Mouse (Mus musculus): ENCODE data around the gene Abcc4. TPM values are rescaled to one million over a fixed set of nuclear protein-coding genes. Genes with fewer than 3 reads are reported as not detected.
A peak's percentile ranks its signal among the peaks of the same experiment; 100 is the strongest.
"Not testable (repeated sequence)": the region's sequence is repeated elsewhere in the genome, so short reads cannot be mapped to it uniquely, and the experiment has no call there.

Gene Abcc4
- total RNA-seq, 1 experiment from 2014 or later: 13.3 TPM

DNA sequence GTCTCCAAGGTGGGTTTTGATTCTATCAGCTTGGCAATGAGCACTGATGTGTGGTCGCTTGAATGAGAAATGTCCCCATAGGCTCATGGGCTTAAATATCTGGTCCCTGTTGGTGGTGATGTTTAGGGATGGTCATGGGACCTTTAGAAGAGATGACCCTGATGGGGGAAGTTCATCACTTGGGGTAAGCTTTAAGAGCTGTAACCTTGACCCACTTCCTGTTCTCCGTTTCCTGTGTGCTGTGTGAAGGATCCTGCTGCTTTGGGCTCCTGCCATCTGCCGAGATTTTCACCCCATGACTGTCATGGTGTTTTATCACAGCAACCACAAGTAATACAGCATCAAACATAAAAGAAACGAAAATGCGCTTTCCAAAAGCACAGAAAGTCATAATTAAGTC is 128.1 kb downstream of the Abcc4 start:
- ATAC-seq (replicated peaks in 1 of 2; ENCODE audit: insufficient read depth in 1 of 2, low FRiP score in 2 of 2, low TSS enrichment in 1 of 2, low read depth in 1 of 2, poor library complexity in 2 of 2, severe bottlenecking in 2 of 2): peak; percentile 23 to 43; a peak in 1 of 4 replicates

DNA sequence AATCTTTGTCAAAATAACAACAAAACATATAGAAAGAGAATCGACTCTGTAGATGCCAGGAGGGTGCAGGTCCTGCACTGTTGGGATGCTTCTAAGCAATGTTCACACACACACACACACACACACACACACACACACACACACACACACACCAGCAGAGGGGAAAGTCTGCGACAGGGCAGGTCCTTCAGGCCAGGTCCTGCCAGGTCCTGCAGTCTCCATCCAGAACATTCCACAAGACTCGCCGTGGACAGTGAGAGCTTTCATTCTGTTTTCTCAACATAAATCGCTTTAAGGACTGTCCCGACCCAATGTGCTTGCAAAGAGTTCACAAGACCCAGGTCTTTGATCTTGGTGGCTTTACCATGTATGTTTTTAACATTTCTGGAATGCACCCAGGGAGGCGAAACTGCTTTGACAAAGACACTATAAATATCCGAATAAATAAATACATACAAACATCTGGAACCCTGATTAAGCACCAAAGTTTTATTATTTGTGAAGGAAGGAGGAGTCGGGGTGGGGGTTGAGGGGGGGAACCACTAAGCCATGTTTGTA is 133.3 kb downstream of the Abcc4 start:
- ATAC-seq (replicated peaks in 1 of 2; ENCODE audit: insufficient read depth in 1 of 2, low FRiP score in 2 of 2, low TSS enrichment in 1 of 2, low read depth in 1 of 2, poor library complexity in 2 of 2, severe bottlenecking in 2 of 2): no peak

DNA sequence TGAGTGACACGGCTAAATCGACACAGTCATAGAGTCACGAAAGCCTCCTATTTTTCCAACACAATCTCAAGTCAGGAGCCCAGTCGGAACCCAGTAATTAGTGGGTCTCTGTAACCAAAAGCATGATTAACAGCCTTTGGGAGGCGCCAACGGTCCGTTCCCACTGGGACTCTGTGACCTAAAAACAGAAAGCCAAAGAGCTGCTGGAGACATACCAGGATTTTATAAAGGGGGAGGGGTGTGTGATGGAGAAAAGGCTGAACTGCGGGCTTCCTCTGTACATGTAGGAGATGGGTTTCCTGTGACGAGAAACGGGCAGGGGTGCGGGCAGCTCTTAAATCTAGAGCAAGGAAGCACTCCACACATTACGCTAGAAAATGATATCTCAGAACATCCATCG is 136.4 kb downstream of the Abcc4 start:
- no peak for ATAC-seq (replicated peaks in 1 of 2; ENCODE audit: insufficient read depth in 1 of 2, low FRiP score in 2 of 2, low TSS enrichment in 1 of 2, low read depth in 1 of 2, poor library complexity in 2 of 2, severe bottlenecking in 2 of 2)

DNA sequence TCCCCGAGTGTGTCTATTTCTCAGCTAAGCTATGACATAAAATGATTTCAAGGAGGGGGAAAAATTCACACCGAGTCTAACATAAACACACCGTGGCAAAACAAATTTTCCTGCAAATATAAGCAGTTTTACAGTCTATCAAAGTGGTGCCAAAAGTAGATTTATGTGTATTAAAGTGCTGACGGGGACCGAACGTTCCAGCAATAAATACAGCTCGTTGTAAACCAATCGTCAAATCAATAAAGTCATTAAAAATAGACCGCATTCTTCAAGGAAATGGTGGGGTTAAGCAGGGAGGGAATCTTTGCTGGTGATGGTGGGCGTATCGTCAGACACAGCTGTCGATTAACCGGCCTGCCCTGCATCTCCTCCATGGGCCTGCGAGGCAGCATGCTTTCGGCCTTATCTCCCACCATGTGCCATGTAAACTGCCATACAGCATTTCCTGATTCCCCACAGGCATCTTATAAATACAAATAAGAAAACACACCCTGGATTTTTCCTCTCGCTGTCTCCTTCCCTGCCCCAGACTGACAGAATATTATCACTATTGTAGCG is 137.8 kb downstream of the Abcc4 start:
- no peak for ATAC-seq (replicated peaks in 1 of 2; ENCODE audit: insufficient read depth in 1 of 2, low FRiP score in 2 of 2, low TSS enrichment in 1 of 2, low read depth in 1 of 2, poor library complexity in 2 of 2, severe bottlenecking in 2 of 2)

DNA sequence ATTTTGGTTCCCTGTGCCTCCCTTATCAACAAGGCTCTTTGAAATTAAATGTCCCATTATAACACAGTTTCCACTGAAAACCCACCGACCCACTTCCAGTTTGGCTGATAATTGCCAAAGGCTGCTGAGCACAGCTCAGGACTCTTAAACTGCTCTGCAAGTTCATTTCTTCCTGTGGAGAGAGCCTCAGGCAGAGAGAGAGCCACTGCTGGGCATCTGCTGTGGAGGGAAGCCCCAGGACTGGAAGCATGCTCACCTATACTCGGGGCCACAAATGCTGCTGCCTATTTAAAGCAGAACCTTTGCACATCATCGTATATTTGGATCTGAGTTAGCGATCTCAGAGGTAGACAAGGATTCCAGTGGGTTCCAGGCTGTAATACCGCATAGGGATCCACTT is 139.2 kb downstream of the Abcc4 start:
- ATAC-seq (replicated peaks in 1 of 2; ENCODE audit: insufficient read depth in 1 of 2, low FRiP score in 2 of 2, low TSS enrichment in 1 of 2, low read depth in 1 of 2, poor library complexity in 2 of 2, severe bottlenecking in 2 of 2): no peak

DNA sequence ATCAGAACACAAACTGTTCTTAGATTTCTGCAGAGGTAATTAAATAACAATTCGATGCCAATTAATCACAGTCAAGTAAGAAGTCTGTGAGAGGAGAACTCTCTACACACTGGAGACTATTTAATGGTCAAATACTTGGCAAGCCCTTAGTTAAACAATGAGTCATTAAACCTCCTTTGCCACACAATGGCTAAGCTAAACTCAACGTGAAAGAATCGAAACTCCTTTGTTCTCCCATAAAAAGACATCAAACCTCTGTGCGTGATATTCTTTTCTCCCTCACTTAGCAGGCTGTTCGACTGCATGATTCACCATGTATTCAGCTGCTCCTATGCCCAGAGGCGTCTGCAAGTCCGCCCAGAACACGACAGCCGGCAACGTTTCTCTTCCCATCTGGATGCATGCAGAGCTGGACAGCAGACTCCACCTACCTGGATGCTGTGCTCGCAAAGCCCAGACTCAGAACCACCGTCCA is 139.8 kb downstream of the Abcc4 start:
- ATAC-seq (replicated peaks in 1 of 2; ENCODE audit: insufficient read depth in 1 of 2, low FRiP score in 2 of 2, low TSS enrichment in 1 of 2, low read depth in 1 of 2, poor library complexity in 2 of 2, severe bottlenecking in 2 of 2): no peak

DNA sequence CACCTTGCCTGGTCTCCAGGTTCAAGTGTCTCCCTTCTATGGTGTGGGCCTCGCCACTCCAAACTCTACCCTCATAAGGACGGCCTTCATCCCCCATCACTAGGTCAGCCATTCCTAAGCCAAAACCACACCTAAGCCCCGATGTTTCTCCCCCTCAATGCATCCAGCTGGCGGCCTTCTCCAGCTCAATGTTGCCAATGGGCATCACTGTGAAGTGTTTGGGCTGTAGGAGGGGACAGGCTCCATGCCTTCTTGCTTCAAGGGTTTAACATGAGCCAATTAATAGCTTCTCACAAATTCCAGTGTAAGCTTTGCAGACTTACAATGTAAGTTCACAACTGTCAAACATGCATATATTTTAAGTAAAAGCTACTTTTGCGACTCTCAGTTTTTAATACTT is 140.3 kb downstream of the Abcc4 start:
- ATAC-seq (replicated peaks in 1 of 2; ENCODE audit: insufficient read depth in 1 of 2, low FRiP score in 2 of 2, low TSS enrichment in 1 of 2, low read depth in 1 of 2, poor library complexity in 2 of 2, severe bottlenecking in 2 of 2): no peak

DNA sequence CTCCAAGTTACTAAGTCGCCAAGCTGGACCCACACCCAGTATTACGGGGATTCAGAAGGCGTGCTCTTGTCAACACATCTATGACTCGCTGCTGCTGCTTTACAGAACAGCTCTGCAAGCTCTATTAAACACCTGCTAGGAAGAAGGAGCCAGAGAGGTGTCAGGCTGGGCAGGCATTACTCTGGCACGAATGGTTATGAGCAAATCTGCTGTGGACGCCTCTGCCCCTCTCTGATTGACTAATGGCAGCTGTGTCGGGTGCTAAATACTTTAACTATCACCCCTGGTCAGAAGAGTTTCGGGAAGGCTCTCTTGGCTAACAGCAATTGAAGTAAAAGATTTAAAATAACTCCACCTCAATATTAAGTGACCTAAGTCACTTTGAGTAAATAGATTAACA is 142.4 kb downstream of the Abcc4 start:
- no peak for ATAC-seq (replicated peaks in 1 of 2; ENCODE audit: insufficient read depth in 1 of 2, low FRiP score in 2 of 2, low TSS enrichment in 1 of 2, low read depth in 1 of 2, poor library complexity in 2 of 2, severe bottlenecking in 2 of 2)

DNA sequence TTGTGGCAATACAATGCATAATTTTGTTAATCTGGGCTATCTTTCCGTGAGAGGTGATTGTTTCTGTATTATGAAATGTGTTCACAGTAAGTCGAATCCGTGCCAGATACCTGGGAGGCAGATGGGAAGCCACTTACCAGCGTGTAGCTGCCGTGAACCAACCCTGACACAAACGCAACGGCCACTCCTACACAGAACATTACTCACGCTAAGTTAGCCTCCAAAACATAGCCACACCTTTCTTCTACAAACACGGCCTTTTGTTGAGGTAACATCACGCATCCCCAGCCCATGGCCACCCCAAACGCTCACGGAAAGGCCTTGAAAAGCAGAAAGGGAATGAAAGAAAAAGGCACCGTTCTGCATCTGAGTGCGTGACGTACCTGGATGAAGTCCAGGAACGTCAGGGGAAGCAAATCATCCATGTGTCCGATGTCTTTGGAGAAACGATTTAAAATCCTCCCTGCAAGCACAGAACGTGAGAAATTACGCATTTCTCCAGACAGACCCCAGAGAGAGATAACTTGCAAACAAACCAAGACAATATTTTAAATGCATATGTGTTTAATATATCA is 153.0 kb downstream of the Abcc4 start:
- no peak for ATAC-seq (replicated peaks in 1 of 2; ENCODE audit: insufficient read depth in 1 of 2, low FRiP score in 2 of 2, low TSS enrichment in 1 of 2, low read depth in 1 of 2, poor library complexity in 2 of 2, severe bottlenecking in 2 of 2)

DNA sequence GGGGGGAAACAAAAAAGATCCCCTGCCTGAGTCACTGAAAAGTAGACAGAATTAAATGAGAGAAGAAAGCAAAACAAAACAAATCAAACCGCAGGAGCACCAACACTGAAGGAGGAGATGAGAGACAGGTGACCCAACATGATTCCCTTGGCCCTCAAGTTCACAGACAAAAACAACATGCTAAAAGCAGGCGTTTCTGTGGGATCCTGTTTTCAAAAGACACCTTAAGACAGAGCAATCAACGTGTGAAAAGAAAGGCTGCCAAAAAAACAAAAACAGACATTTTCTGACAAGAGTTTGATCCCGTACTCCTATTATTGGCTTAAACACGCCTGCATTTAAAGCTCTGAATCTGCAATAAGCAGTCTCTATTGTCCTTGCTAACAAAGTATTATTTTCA is 153.6 kb downstream of the Abcc4 start:
- ATAC-seq (replicated peaks in 1 of 2; ENCODE audit: insufficient read depth in 1 of 2, low FRiP score in 2 of 2, low TSS enrichment in 1 of 2, low read depth in 1 of 2, poor library complexity in 2 of 2, severe bottlenecking in 2 of 2): no peak

DNA sequence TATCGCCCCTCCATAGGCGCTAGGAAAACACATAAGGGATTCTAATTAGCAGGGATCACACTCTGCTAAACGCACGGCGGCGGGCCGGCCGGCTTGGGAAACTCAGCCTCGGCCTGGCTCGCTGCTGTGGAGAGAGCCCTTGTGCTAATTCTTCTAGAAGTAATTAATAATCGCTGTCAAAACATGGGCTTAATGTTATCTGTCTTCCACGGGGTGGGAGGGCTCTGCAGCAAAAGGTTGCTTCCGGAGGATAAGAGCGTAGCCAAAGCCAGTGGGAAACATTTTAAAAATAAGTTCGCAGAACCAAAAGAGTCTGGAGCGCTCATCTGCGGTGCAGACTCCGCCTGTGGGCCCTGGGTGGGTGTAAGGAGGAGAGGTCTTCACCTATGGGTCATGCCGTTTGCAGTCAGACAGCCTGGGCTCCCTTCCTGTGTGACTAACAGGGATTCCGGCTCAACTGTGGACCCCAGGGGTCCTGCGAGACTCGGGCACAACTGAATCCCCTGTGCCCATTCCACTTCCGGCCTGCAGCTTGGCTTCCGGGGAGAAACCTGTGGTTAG is 154.2 kb downstream of the Abcc4 start:
- peak; percentile 71 to 77; a peak in 3 of 4 replicates for ATAC-seq (replicated peaks in 1 of 2; ENCODE audit: insufficient read depth in 1 of 2, low FRiP score in 2 of 2, low TSS enrichment in 1 of 2, low read depth in 1 of 2, poor library complexity in 2 of 2, severe bottlenecking in 2 of 2)

DNA sequence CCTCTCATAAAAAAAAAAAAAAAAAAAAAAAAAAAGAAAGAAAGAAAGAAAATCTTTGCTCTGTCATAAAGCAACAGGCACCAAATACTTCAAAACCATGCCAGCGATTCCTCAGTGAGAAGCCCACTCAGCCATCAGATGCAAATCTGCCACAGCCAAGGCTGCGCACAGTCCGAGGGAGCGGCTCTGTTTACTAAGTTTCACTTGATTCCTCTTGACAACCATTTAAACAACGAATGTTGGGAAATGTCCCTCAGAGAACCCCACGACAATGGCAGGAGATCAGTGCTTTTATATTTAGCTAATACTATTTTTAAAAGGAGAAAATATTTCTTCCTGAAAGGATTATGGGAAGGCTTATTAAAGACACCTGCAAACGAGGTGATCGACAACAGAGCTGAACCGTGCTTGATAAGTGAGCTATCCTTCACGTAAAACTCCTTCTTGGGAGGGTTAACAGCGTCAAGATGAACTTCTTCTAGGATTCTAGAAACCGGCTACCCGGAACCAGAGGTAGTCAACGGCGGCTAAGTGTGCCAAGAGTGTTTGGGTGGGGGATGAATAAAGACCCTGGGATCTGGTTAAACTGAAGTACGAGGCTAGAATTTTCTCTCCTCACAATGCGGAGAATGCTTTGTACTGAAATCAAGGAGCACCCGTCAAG is 154.8 kb downstream of the Abcc4 start:
- 0 out of 4 replicates have a peak, but pooled peaks of 1 of the 2 experiments have one; percentile 6 for ATAC-seq (replicated peaks in 1 of 2; ENCODE audit: insufficient read depth in 1 of 2, low FRiP score in 2 of 2, low TSS enrichment in 1 of 2, low read depth in 1 of 2, poor library complexity in 2 of 2, severe bottlenecking in 2 of 2)

DNA sequence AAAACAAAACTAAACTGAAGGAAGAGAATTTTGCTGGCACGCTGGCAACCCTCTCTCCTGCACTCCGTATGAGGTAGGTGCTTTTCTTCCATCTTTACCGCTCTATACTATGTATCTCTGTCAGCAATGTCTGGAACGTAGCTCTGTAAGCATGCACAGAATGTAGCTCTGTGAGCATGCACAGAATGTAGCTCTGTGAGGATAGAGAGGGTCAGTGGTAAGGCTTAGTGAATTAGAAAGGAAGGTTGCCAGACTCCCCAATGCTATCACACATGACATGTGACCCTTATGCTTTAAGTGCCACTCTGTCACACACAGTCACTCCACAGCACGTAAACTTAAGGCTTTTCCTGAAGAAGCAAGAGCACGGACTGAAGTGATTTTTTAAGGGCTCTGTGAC is 161.5 kb downstream of the Abcc4 start:
- ATAC-seq (replicated peaks in 1 of 2; ENCODE audit: insufficient read depth in 1 of 2, low FRiP score in 2 of 2, low TSS enrichment in 1 of 2, low read depth in 1 of 2, poor library complexity in 2 of 2, severe bottlenecking in 2 of 2): no peak

DNA sequence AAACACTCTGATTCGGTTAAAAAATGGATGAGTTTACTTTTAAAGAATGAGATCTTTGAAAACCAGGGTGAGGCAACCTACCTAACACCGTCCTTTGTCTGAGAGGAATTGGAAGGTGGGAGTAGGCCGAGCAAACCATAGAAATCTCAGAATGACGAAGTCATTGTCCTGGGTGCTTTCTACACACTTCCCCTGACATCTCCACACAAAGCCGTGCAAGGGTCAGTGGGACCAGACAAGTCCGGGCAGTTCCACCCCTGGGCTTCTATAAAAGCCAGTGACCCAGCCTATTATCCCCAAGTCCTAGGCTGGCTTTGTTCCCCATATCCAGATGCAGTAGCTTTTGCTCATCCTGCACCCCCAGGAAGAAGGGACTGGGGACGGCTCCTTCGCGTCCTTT is 163.1 kb downstream of the Abcc4 start:
- no peak for ATAC-seq (replicated peaks in 1 of 2; ENCODE audit: insufficient read depth in 1 of 2, low FRiP score in 2 of 2, low TSS enrichment in 1 of 2, low read depth in 1 of 2, poor library complexity in 2 of 2, severe bottlenecking in 2 of 2)

DNA sequence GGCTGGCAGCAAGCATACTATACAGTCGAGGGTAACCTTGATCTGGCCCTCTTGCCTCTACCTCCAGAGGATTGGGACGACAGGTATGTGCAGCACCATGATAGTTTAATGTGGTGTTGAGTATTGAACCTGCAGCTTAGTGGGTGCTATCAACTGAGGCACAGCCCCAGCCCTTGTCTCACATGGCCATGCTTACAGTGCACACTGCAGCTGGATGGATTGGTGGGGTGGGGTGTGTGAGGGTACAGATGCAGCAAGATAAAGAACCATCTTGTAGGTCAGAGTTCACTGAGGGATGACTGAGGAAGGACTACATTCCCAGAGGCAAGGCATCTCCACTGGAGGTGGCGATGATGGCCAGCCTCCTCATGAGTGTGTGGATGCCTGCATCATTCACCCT is 174.5 kb downstream of the Abcc4 start:
- peak in 1 of 2 experiments; percentile 4; a peak in 1 of 4 replicates for ATAC-seq (replicated peaks in 1 of 2; ENCODE audit: insufficient read depth in 1 of 2, low FRiP score in 2 of 2, low TSS enrichment in 1 of 2, low read depth in 1 of 2, poor library complexity in 2 of 2, severe bottlenecking in 2 of 2)

DNA sequence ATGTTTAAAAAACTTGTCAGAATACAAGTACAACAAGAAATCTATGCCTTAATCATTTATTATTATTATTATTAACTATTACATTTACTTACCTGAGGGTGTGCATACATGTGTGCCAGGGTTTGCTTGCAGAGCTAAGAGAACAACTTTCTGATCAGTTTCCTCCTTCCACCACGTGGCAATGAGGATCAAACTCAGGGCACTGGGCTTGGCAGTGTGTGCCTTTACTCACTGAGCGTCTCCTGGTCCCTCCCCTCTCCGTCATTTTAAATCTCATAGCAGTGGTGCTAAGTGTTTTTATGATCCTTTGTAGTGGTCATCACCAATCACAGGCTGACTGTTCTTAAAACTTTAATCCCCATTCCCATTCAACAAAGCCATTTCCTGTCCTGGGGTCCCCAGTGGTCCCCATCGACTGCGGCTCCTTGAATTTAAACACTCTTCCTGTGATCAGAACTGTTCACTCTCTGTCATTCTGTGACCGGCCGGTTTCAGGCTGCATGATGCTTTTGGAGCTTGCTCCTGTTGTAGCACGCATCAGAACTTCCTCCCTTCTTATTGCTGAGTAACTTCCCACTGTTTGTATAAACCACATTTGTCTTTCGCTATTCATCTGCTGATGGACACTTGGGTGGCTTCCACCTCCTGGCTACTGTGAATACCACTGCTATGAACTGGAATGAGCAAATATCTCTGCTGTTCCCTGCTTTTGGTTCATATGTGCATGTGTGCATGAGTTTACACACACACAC is 191.6 kb downstream of the Abcc4 start:
- peak; percentile 43 to 51; a peak in 2 of 4 replicates for ATAC-seq (replicated peaks in 1 of 2; ENCODE audit: insufficient read depth in 1 of 2, low FRiP score in 2 of 2, low TSS enrichment in 1 of 2, low read depth in 1 of 2, poor library complexity in 2 of 2, severe bottlenecking in 2 of 2)

DNA sequence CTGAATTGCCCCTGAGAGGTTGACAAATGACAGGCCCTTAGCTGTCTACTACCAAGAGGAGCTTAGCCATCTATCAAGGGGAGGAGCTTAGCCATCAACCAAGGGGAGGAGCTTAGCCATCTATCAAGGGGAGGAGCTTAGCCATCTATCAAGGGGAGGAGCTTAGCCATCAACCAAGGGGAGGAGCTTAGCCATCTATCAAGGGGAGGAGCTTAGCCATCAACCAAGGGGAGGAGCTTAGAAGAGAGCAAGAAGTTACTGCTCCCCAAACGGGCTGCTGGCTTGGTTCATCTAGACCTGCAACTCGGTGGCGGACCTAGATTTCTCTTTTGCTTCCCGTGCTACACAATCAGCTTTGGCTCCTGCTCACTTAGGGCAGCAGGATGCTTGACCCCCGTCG is 194.3 kb downstream of the Abcc4 start:
- not testable (repeated sequence) for ATAC-seq (replicated peaks in 1 of 2; ENCODE audit: insufficient read depth in 1 of 2, low FRiP score in 2 of 2, low TSS enrichment in 1 of 2, low read depth in 1 of 2, poor library complexity in 2 of 2, severe bottlenecking in 2 of 2)
